Mouse (Mus musculus) bone marrow, adult 2 months (tissue): Measurements from ENCODE around the gene Ulk4.

ENCODE experiments used
- CTCF ChIP-seq: fragments of 200-500 bp; IDR thresholded peaks from 2 replicates; pipeline ENCODE4 v1.5.1; 2011; ENCODE audit warnings: low read length, control low read depth; ENCODE audit not compliant: control insufficient read depth, insufficient read depth
- POLR2A ChIP-seq: fragments of 200-500 bp; IDR thresholded peaks from 2 replicates; pipeline ENCODE4 v1.6.1; 2011; ENCODE audit warnings: low read depth, mild to moderate bottlenecking, control low read depth, low read length, borderline replicate concordance; ENCODE audit not compliant: control insufficient read depth

- TF ChIP-seq CTCF, result no peak
- TF ChIP-seq POLR2A, result no peak
Observed at GRCm38 (mm10) chr9:121303086-121303485, 26.1 kb upstream of the Ulk4 start.
